8 mouse cellular contexts compared by ENCODE assay signal in genomic region chr9:62521541-62521940, GRCm38 (mm10). TPM values are rescaled to one million over a fixed set of nuclear protein-coding genes. Genes with fewer than 3 reads are reported as not detected.
DNase-seq lines count a peak whose midpoint lies in the region; ATAC-seq and TF ChIP-seq lines count a peak whose summit lies in the region.

No protein-coding gene starts in this region.

- no peaks in the 10 kb centered on the region for H3K27me3 ChIP-seq in forebrain, postnatal 0 days (ENCODE audit: insufficient read depth, low read length)
- peaks cover 18% of the 10 kb centered on the region for H3K27me3 ChIP-seq in intestine, embryonic 15.5 days (replicated peaks)
- peaks cover 6% of the 10 kb centered on the region for H3K27me3 ChIP-seq in midbrain, embryonic 13.5 days

- intact Hi-C loops in heart, postnatal 10 days (cut with DNase I): no loop called here

- TF ChIP-seq CTCF in forebrain, postnatal 0 days (IDR thresholded peaks at IDR 0.05; ENCODE audit: low read depth): no peak

- peak; percentile 71 to 84 for DNase-seq in heart, adult 18-20 months
- DNase-seq in heart, postnatal 10 days: no peak
- no peak for DNase-seq in forebrain, postnatal 0 days
- DNase-seq in adrenal gland, adult 18-20 months (ENCODE audit: low spot score in 2 of 2): no peak
- DNase-seq in thymus, adult 18-20 months: no peak
- DNase-seq in cerebellum, adult 9-11 months: no peak

- WGBS in forebrain, postnatal 0 days: 47% methylated on average over 9 of the region's 9 CpGs
- WGBS in intestine, embryonic 15.5 days: 48% methylated on average over 9 of the region's 9 CpGs
- WGBS in midbrain, embryonic 13.5 days: 45% methylated on average over 9 of the region's 9 CpGs

- H3K9ac ChIP-seq in forebrain, postnatal 0 days: 0 out of 2 replicates have a peak overlapping the region, but pooled peaks have one; percentile 10
- H3K9ac ChIP-seq in intestine, embryonic 15.5 days: no peak overlapping the region
- peak overlapping the region; percentile 24 for H3K9ac ChIP-seq in midbrain, embryonic 13.5 days (replicated peaks)

- H3K4me1 ChIP-seq in forebrain, postnatal 0 days (ENCODE audit: insufficient read depth): peaks cover 22% of the 10 kb centered on the region
- peaks cover 29% of the 10 kb centered on the region for H3K4me1 ChIP-seq in intestine, embryonic 15.5 days (replicated peaks)
- H3K4me1 ChIP-seq in midbrain, embryonic 13.5 days (replicated peaks): peaks cover 98% of the 10 kb centered on the region

- H3K36me3 ChIP-seq in forebrain, postnatal 0 days (ENCODE audit: insufficient read depth): no peaks in the 10 kb centered on the region
- no peaks in the 10 kb centered on the region for H3K36me3 ChIP-seq in intestine, embryonic 15.5 days
- H3K36me3 ChIP-seq in midbrain, embryonic 13.5 days: no peaks in the 10 kb centered on the region

- peak overlapping the region; percentile 35 for H3K27ac ChIP-seq in forebrain, postnatal 0 days (ENCODE audit: low read depth, low read length)
- 0 out of 2 replicates have a peak overlapping the region, but pooled peaks have one; percentile 13 for H3K27ac ChIP-seq in intestine, embryonic 15.5 days
- peak overlapping the region; percentile 45 for H3K27ac ChIP-seq in midbrain, embryonic 13.5 days

- H3K4me2 ChIP-seq in forebrain, postnatal 0 days (ENCODE audit: low read depth): 0 out of 2 replicates have a peak overlapping the region, but pooled peaks have one; percentile 13
- H3K4me2 ChIP-seq in intestine, embryonic 15.5 days (replicated peaks): no peak overlapping the region
- no peak overlapping the region for H3K4me2 ChIP-seq in midbrain, embryonic 13.5 days (replicated peaks)

- H3K9me3 ChIP-seq in forebrain, postnatal 0 days (ENCODE audit: low read length): no peaks in the 10 kb centered on the region
- H3K9me3 ChIP-seq in intestine, embryonic 15.5 days: no peaks in the 10 kb centered on the region
- no peaks in the 10 kb centered on the region for H3K9me3 ChIP-seq in midbrain, embryonic 13.5 days

- ATAC-seq in forebrain, postnatal 0 days: no peak
- ATAC-seq in intestine, embryonic 15.5 days: no peak
- no peak for ATAC-seq in midbrain, embryonic 13.5 days

- no peak overlapping the region for H3K4me3 ChIP-seq in forebrain, postnatal 0 days (ENCODE audit: low read depth, low read length)
- no peak overlapping the region for H3K4me3 ChIP-seq in intestine, embryonic 15.5 days (replicated peaks)
- H3K4me3 ChIP-seq in midbrain, embryonic 13.5 days (replicated peaks): no peak overlapping the region

RNA-seq across cellular contexts. Expression of gene Coro2b, which starts 15.3 kb away (rescaled TPM):
- 10 to 100 TPM; 13.3 to 13.8 TPM for total RNA-seq in heart, adult 18-20 months (2021)
- total RNA-seq in heart, postnatal 10 days (2021): 10 to 100 TPM; 17.9 to 20.3 TPM
- total RNA-seq in forebrain, postnatal 0 days (2014; rRNA removed): 43.3 and 53.2 TPM in 2 replicates
- 24.7 and 31.6 TPM in 2 replicates for polyA plus RNA-seq in forebrain, postnatal 0 days (2015; fragmentation: Nextera tagmentation; extraction: Ambion mirVana)
- 7.6 and 8.8 TPM in 2 replicates for polyA plus RNA-seq in intestine, embryonic 15.5 days (2015; fragmentation: Nextera tagmentation; extraction: Ambion mirVana)
- polyA plus RNA-seq in midbrain, embryonic 13.5 days (2015; fragmentation: Nextera tagmentation; extraction: Ambion mirVana): 28.4 and 34.7 TPM in 2 replicates
- total RNA-seq in adrenal gland, adult 18-20 months (2021): 10 to 100 TPM; 10.5 to 14.8 TPM

Comparison
In these comparisons a context has a peak if more than half of its experiments do, and no peak if none do; other contexts are left out.
1. DNase-seq: peak in heart, adult 18-20 months (2 of 2); none in heart, postnatal 10 days (0 of 2), forebrain, postnatal 0 days (single experiment), adrenal gland, adult 18-20 months (0 of 2), thymus, adult 18-20 months (0 of 2) and cerebellum, adult 9-11 months (single experiment).
2. Peak in every context shown above with its lines, with median percentiles within 50 percentile points of each other: H3K27ac ChIP-seq.